Mouse (Mus musculus): ENCODE data around the gene Rusc2.

The Rusc2 gene

DNA sequence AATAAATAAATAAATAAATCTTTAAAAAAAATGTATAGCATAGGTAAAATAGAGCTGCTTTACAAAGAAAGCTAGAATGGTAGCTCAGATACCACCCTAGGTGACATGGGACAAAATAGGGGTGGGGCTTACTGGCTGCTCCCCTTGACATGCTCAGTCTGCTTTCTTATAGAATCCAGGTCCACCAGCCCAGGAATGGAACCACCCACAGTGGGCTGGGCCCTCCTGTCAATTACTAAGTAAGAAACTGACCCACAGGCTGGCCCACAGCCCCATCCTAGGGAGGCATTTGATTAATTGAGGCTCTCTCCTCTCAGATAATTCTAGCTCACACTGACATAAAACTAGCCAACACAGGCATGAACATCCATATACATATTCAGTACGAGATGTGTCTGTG, 51.1 kb downstream of the Rusc2 start:
- intact Hi-C loops (cut with DNase I), result loop anchor here (5.0 kb wide), 1 partner anchor 279 kb away; the partner anchor contains the start of gene Olfr71

DNA sequence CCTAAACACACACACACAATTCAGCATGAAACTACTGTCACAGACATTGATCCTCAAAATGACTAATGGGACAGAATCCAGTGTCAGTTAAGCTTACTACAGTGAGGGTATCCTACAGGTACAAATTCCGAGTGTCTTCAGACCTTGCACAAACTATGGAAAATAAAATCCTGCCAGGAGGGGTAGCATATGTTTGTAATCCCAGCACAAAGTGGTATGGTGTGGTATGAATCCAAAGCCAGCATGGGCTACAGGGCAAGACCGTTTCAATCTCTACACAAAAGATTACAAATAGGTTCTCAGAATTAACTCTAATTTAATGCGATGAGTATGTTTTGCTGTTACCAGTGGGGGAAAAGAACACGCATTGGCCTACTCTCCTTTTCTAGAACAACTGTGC, 59.9 kb downstream of the Rusc2 start, which contains the start of gene Tesk1:
Tesk1 (plus strand) TSS at position 301 of the 400 bp plus-strand sequence.
- intact Hi-C loops (cut with DNase I), result loop anchor here (2.0 to 10.0 kb wide), 2 partner anchors 37 to 83 kb away; partner anchors contain the start of gene Tpm2

DNA sequence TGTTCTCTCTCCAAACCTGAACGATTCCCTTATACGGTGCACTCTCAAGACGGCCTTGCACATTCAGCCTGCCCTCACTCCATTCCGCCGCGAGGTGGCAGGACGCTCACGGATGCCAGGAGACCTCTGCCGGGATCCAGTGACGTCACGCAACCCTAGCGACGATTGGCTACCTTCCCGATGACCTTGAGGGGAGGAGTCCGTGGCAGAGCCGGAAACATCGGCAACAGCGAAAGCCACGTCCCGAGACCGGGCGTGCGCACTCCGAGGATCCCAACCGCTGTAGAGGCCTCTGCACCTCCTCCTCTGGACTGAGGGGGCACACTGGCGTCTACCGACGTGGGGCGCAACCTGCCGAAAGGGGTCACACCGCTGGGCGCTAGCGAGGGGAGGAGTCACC, 60.3 kb downstream of the Rusc2 start:
- intact Hi-C loops (cut with DNase I), result loop anchor here (2.0 to 10.0 kb wide), 2 partner anchors 37 to 83 kb away; partner anchors contain the start of gene Tpm2

DNA sequence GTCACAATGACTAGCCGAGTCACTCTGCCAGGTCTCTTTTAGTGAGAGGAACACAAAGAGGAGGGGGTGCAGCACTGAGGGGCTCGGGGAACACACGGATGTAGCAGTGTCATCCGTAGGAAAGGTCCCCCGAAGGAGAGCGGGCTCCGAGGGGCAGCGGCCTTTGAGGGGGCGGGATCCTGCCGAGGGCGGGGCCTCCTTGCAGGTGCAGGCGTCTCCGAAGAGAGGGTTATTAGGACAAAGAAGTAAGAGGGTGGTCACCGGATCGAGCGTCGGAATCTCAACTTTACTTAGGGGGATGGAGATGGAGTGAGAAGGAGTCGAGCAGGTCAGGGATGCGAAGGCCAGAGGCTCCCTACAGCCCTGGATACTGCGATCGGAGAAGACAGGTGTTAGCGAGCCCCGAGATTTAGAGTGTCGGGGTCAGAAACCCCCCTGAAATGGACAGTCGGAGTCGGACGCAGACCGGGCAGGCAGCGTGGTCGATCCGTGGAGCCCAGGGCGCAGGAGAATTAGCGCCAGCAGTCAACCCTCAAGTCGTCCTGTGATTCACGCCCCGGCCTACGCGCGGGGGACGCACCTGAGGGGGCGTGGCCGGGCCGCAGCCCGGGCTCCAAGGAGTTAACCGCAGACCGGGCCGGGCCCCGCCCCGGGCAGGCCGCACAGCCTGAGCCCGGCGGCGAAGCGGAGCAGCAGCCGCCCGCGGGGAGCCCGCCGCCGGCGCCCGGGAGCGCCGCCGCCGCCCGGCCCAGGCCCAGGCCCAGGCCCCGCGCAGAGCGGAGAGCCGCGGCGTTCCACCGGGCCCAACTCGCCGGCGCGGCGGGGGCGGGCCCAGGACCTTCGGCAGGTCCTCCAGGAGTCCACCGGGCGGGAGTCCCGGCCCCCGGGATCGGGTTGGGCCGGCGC, 60.9 kb downstream of the Rusc2 start:
- intact Hi-C loops (cut with DNase I), result loop anchor here (2.0 to 10.0 kb wide), 2 partner anchors 36 to 82 kb away; partner anchors contain the start of gene Tpm2

DNA sequence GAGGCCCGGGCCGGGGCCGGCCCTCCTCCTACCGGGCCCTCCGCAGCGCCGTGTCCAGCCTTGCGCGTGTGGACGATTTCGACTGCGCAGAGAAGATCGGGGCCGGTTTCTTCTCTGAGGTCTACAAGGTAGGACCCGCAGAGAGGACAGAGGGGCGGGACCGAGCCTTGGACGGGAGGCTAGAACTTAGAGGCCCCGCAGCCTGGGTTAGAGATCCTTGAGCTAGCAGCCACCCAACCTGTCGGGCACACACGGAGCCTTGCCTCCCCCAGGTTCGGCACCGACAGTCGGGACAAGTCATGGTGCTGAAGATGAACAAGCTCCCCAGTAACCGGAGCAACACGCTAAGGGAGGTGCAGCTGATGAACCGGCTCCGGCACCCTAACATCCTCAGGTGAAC, 61.7 kb downstream of the Rusc2 start:
- intact Hi-C loops (cut with DNase I), result loop anchor here (2.0 to 10.0 kb wide), 2 partner anchors 35 to 81 kb away; partner anchors contain the start of gene Tpm2

DNA sequence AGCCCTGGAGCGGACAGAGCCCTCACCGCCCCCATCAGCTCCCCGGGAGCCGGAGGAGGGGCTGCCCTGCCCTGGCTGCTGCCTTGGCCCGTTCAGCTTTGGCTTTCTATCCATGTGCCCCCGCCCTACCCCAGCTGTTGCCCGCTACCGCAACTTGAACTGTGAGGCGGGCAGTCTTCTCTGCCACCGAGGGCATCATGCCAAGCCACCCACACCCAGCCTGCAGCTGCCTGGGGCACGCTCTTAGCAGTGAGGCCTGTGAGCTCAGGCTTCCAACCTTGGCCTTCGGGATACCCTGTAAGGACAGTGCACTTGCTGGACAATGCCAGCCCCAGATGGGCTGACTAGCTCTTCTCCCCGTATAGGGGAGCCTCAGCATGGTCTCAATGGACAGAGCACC, 65.5 kb downstream of the Rusc2 start:
- intact Hi-C loops (cut with DNase I), result loop anchor here (10.0 kb wide), 1 partner anchor 78 kb away; the partner anchor contains the start of gene Tpm2

DNA sequence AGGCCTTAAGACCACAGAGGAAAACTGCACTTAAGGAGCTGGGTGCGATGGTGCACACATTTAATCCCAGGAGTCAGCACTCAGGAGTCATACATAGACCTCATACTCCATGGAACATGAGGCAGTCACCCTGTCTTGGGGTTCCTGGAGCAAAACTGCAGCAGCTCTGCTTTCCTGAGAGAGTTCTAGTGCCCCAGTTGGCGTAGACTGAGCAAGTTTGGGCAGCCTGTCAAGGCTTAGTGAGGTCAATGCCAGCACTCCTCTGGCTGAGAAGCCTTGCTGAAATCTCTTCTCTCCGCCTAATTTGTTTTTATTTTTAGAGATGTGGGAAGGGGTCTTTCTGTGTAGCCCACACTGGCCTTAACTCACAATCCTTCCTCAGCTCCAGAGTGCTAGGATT, 66.8 kb downstream of the Rusc2 start:
- intact Hi-C loops (cut with DNase I), result loop anchor here (10.0 kb wide), 1 partner anchor 76 kb away; the partner anchor contains the start of gene Tpm2

DNA sequence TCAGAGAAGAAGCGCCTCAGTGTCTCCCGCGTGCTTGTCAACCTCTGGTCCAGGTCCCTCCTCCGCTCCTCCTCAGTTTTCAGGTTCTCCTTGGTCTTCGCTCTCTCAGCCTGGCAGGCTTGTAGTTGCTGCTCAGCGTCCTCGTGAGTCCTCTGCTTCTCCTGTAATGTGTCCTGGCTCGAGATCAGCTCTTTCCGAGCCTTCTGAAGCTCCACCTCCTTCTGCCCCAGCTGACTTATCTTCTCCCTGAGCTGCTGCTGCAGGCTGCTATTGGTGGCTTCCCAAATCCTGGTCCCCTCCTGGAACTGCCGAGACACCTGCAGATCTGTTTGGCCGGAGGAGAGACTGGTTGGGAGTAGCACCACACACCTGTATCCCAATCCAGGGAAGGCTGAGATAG, 70.5 kb downstream of the Rusc2 start:
- intact Hi-C loops (cut with DNase I), result no loop called here

DNA sequence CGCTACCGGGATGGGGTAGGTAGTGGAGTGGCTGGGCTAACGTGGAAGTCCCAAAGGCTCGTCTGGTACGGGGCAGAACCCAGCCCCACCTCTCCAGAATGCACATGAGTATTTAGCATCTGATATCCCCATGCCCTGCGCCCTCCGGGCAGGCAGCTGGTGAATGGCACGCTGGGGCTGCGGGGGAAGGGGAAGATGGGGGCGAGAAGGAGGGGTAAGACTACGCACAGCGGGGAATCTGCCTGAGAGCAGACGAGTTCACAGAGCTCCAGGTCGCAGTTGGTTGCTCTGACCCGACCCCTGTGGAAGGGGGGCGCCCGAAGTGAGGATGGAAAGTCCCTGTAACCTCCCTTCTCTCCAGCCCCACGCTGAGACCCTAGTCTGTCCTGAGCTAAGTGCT, 71.6 kb downstream of the Rusc2 start:
- intact Hi-C loops (cut with DNase I), result no loop called here

DNA sequence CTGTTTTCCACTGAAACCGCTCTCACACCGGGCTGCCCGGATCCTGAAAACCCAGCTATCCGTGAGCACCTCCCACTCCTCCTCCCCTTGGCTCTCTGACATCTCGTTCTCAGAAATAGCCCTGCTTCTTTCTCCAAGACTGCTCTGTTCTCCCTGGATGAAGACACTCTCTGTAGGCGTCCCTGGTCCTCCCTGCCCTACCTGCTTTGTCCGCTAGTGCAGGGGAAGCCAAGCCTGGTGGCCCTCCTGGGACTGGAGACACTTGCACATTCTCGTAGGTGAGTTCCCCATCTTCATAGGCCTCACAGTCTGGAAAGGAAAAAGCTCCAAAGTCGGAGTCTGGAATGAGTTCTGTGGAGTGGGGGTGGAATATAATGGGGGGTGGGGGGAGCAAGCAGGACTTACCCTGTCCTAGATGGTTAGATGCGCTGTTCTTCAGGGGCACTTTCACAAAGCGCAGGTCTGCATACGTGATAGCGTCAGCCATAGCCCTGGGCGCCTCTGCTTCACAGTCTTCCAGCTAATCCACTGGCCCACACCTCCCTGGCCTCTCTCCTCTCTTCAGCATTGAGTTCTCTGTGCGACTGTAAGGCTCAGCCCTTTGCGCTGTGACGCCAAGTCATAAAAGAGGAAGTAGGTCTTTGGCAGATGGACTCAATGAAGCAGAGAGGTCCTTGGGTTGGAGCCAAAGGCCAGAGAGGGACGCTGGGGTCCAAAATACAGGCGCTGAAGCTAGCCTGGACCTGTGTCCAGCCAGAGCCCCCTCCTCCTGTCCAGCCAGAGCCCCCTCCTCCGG, 72.5 kb downstream of the Rusc2 start, which contains the start of gene Cd72:
Cd72 (minus strand) TSS at position 588 of the 796 bp plus-strand sequence.
- intact Hi-C loops (cut with DNase I), result no loop called here

DNA sequence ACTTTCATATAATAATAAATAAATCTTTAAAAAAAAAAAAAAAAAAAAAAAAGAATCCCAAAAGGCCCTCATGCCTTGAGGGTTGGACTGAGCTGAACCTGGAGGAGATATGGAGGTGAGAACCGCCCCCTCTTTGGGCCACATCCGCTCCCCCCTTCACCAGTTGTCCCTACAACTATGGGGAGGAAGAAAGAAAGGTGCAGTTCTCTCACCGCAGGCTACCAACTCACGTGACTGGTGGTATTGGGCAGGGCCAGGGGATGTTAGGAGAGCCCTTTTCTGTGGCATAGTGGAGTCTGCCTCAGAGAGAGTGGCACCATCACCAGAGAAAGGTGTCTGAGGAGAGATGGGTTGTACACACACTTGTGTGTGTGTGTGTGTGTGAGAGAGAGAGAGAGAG, 74.7 kb downstream of the Rusc2 start:
- intact Hi-C loops (cut with DNase I), result no loop called here

DNA sequence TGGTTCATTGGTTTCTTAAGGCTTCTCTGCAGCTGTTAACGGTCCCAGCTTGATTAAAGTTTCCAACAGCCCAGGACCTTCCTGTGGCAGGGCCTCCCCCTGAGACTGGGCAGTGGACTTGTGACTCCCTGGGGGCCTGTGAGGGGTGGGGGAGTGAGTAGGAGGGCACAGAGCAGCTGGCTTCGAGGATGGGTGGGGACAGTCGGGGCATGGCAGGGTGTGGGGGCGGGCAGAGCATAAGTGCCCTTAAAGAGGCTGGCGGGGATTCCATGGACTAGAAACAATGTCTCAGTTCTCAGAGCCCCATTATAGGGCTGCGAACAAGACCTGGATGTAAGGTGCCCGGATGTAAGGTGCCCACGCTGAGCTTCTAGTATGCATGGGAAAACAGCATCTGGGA, 75.3 kb downstream of the Rusc2 start:
- intact Hi-C loops (cut with DNase I), result no loop called here

DNA sequence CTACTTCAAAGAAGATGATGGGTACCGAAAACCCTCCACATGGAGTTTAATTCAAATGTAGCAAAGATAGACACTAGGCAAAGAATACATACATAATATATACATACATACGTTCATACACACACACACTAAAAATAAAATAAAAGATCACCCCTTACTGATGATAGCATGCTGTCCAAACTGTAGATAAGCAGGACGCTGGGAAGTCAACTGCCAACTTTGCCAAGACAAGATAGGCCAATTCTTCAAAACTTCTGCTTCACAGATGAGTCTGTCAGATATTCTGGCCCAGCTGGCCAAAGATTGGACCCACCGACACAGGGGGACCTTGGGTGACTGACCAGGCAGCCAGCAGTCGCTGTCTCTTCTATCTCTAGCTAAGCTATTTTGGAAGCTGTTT, 81.3 kb downstream of the Rusc2 start:
- intact Hi-C loops (cut with DNase I), result no loop called here

DNA sequence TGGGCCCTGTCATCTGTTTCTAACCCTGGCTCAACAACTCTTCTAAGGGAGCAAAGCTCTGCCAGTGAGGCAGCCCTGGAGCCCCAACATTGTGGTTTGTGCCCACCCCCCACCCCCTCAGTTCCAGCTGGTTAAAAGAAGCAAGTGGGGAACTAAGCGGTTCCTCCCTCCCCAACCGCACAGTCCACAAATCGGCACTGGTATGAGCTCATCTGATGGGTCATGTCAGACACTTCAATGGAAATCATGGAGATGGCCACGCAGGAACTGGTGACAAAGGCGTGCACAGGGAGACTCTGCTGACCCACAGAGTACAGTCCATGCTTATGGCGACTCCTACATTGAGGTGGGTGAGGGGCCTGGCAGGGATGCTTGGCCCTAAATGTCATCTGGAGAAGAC, 84.2 kb downstream of the Rusc2 start:
- intact Hi-C loops (cut with DNase I), result no loop called here

DNA sequence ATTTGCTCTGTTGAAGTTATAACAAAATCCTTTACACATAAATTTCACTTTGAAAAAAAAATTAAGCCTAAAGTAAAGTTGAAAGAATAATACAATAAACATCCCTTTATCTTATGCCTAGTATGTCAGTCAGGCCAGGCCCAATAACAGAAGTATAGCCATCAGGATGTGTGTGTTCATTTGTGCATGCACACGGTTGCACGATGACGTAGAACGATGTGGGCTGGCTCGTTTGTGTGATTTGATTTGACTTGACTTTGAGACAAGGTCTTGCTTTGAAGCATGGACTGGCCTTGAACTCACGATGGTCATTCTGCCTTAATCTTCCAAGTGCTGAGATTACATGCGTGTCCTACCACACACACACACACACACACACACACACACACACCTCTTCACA, 85.1 kb downstream of the Rusc2 start:
- intact Hi-C loops (cut with DNase I), result no loop called here

DNA sequence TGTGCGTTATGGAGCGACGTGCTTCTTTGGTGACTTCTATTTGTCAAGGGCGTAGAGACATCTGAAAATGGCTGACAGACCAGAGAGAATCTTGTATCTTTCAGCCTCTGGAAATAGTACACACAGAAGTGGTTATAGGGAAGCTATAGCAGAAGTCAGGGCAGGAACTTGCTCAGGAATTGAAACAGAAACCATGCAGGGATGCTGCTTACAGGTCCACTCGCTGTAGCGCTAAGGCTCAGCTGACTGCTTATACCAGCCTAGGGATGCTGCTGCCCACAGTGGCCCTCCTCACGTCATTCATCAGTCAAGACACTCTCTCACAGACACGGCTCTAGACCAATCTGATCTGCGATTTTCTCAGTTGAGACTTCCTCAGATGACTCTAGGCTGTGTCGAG, 88.5 kb downstream of the Rusc2 start:
- intact Hi-C loops (cut with DNase I), result no loop called here

DNA sequence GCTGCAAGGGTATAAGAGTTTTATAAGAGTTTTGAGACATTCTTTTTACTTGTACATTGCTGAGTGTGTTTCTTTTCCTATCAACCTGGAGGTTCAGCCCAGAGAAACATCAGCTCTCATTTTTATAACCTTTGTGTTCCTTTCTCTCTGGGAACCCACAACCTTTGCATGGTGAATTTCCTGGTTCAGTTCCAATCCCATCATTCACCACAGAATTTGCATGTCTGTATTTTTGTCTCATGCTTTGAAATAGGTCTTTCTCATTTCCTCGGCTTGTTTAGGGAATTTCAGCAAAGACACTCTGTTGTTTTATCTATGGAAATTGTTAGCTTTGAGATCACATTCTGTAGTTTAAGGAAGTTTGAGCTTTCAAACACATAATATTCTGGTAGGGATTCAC, 91.9 kb downstream of the Rusc2 start:
- intact Hi-C loops (cut with DNase I), result no loop called here

DNA sequence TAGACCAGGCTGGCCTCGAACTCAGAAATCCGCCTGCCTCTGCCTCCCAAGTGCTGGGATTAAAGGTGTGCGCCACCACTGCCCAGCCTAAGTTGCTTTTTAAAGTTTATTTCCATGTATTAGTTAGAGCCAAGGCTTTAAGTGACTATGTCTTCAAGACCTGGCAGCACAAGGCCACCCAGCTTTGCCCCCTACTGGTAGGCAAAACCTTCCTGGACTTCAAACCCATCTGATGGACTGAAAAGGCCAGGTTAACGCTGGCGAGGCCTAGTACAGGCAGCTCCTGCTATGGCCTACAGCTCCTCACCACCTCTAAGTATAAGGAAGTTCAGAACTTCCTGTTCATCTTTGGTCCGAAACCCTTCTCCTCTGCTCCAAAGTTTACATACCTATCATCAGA, 94.8 kb downstream of the Rusc2 start:
- intact Hi-C loops (cut with DNase I), result no loop called here

All from adrenal gland (tissue).